Mouse (Mus musculus) midbrain, embryonic 12.5 days (tissue): ENCODE data around the gene Tmod1. TPM values are rescaled to one million over a fixed set of nuclear protein-coding genes. Genes with fewer than 3 reads are reported as not detected.

Source experiments
- ATAC-seq: fragments of 200-750 bp; cut with Nextera tagmentation; 2 replicates; pipeline ENCODE4 v1.8.0; 2017; ENCODE audit warnings: low read depth, moderate TSS enrichment, moderate library complexity; ENCODE audit not compliant: low FRiP score
- H3K27ac ChIP-seq: fragments of 300-500 bp; sonication (generic); replicated peaks from 2 replicates; pipeline ENCODE4 v1.5.1; 2016; ENCODE audit warnings: mild to moderate bottlenecking
- H3K27me3 ChIP-seq: fragments of 300-500 bp; sonication (generic); 2 replicates; pipeline ENCODE4 v1.6.1; 2016; ENCODE audit warnings: mild to moderate bottlenecking
- H3K36me3 ChIP-seq: fragments of 300-500 bp; sonication (generic); 2 replicates; pipeline ENCODE4 v1.6.1; 2016
- H3K4me1 ChIP-seq: fragments of 300-500 bp; sonication (generic); 2 replicates; pipeline ENCODE4 v1.6.1; 2016
- H3K4me2 ChIP-seq: fragments of 300-500 bp; sonication (generic); replicated peaks from 2 replicates; pipeline ENCODE4 v1.6.1; 2016; ENCODE audit warnings: mild to moderate bottlenecking, moderate library complexity
- H3K4me3 ChIP-seq: fragments of 300-500 bp; sonication (generic); 2 replicates; pipeline ENCODE4 v1.5.1; 2016; ENCODE audit warnings: mild to moderate bottlenecking
- H3K9ac ChIP-seq: fragments of 300-500 bp; sonication (generic); replicated peaks from 2 replicates; pipeline ENCODE4 v1.6.1; 2016; ENCODE audit warnings: mild to moderate bottlenecking, moderate library complexity
- H3K9me3 ChIP-seq: fragments of 300-500 bp; sonication (generic); 2 replicates; pipeline ENCODE4 v1.6.1; 2016; ENCODE audit warnings: mild to moderate bottlenecking
- WGBS: fragments of 180-500 bp; shearing (Covaris S2); methylation state at CpG from one replicate; pipeline ENCODE4 v1.1.7; 2016; 5-methylcytosine and 5-hydroxymethylcytosine counted together
- polyA plus RNA-seq: library from polyadenylated mRNA; unstranded; fragments of >200 nt; fragmentation: Nextera tagmentation; extraction: Ambion mirVana; gene quantifications from 2 replicates; pipeline ENCODE4 v1.2.1, GENCODE M21; 2016

Tmod1 gene
- polyA plus RNA-seq, 1 experiment from 2014 or later: 1.7 TPM

DNA sequence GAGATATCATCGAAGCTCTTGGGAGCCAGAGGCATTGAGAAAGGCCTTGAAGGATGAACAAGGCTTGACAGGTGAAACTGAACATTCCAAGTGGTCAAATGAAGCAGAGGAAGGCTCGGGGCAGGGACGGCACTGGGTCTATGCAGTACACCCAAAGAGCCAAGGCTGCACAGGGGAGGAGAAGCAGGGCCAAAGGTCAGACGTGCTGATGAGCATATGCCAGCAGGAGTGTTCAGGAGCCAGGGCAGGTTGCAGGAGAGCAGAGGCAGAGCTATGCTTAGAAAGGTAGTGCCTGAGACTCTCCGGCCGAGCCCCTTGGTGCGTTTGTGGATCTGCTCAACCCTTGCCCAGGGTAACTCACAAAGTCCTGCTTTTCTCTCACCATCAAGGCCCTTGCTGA, 57.8 kb downstream of the Tmod1 start:
- Histone ChIP-seq H3K4me1 (peaks cover 19% of the 10 kb centered on the region), H3K4me3 (no peak overlapping the region), H3K4me2 (no peak overlapping the region), H3K9me3 (no peaks in the 10 kb centered on the region), H3K9ac (no peak overlapping the region), H3K27ac (no peak overlapping the region), H3K27me3 (no peaks in the 10 kb centered on the region), H3K36me3 (no peaks in the 10 kb centered on the region)
- ATAC-seq: no peak
- WGBS: 89% methylated on average over 7 of the region's 7 CpGs

DNA sequence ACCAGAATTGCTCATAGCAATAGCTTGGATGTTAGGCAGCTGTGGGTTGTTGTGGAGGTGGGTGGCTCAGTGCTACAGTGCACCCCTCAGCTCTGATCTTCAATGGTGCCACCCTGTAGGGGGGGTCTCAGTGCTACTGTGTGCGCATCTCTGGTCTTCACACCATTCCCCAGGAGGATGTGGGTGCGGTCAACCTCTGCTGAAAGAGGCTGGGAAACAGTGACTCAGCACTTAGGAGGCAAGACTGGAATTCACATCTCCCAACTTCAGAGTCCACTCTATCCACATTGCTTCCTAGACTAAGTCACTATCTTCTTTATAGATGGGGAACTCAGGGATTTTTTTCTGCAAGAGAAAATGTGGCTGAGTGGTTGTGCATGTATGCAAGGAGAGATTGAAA, 58.9 kb downstream of the Tmod1 start:
- WGBS: 95% methylated on average over 2 of the region's 2 CpGs
- Histone ChIP-seq H3K4me2 (no peak overlapping the region), H3K9me3 (0 out of 2 replicates have a peak, but pooled peaks cover 3% of the 10 kb centered on the region), H3K27ac (no peak overlapping the region), H3K4me1 (peaks cover 19% of the 10 kb centered on the region), H3K9ac (no peak overlapping the region), H3K4me3 (no peak overlapping the region), H3K36me3 (no peaks in the 10 kb centered on the region), H3K27me3 (no peaks in the 10 kb centered on the region)
- ATAC-seq: no peak

DNA sequence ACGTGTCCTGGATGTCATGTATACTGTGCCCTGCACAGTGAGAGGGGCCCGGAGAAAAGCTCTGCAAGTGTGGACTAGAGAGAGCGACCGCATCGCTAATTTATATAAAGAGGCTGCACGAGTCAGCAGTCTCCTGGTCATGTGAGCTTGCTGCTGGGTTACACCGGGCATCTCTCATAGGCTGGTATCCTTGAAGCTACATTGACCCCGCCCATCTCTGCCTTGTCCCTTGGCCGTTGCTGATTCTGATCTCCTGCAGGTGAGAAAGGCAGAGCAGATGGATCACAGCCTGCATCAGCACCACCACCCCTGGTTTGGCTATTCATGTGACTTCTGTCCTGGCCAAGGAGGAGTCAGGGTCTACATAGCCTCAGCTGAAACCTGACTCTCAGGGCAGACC, 60.4 kb downstream of the Tmod1 start:
- Histone ChIP-seq H3K27ac (no peak overlapping the region), H3K4me1 (peaks cover 10% of the 10 kb centered on the region; the same call in 1 of the 2 replicates), H3K36me3 (no peaks in the 10 kb centered on the region), H3K4me2 (no peak overlapping the region), H3K4me3 (no peak overlapping the region), H3K9me3 (0 out of 2 replicates have a peak, but pooled peaks cover 3% of the 10 kb centered on the region), H3K27me3 (no peaks in the 10 kb centered on the region), H3K9ac (no peak overlapping the region)
- 80% methylated on average over 9 of the region's 9 CpGs for WGBS
- ATAC-seq: no peak

DNA sequence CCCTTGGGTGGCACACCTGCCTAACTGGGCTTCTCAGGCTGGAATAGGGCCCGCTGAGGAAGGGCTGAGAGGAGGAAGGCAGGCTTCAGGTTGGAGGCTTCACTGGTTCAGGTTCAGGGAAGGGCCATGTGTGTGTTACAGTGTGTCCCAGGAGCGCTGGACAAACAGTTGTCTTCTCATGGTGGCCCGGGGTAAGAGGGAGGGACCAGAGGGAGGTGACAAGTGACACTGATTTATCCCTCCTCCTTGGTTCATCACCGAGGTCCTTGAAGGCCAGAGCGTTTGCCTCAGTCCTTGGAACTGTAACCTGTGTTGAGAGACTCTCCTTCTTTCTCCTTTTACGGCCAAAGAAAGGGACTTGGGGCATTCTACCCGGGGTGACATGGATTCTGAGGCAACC, 61.8 kb downstream of the Tmod1 start:
- WGBS: 77% methylated on average over 7 of the region's 7 CpGs
- ATAC-seq: no peak
- no peak overlapping the region for H3K4me3 ChIP-seq
- H3K4me1 ChIP-seq: peaks cover 6% of the 10 kb centered on the region; the same call in 1 of the 2 replicates
- no peak overlapping the region for H3K9ac ChIP-seq
- H3K4me2 ChIP-seq: no peak overlapping the region
- 0 out of 2 replicates have a peak, but pooled peaks cover 3% of the 10 kb centered on the region for H3K9me3 ChIP-seq
- no peaks in the 10 kb centered on the region for H3K36me3 ChIP-seq
- no peak overlapping the region for H3K27ac ChIP-seq
- H3K27me3 ChIP-seq: no peaks in the 10 kb centered on the region

DNA sequence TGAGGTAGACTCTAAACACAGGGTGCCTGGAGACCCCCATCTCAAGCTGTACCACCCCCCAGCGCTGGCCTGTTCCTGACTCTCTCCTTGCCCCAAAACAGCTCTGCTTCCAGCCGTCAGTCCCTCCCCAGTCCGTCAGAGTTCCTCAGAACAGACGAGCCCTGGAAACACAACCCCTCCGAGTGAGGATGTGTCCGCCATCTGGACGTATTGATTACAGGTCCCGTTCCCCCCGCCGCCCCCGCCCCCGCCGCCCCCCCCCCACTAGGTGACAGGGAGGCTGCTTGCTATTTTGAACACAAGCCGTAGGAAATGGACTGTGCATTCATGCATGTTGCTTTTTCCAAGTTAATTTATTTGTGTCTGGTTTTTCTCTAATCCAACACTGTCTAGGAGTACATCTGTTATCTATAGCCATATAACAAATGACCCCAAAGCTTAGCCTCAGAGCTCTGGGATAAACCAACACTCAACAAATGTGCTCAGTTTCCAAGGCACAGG, 62.5 kb downstream of the Tmod1 start:
- Histone ChIP-seq H3K27ac (no peak overlapping the region), H3K4me2 (no peak overlapping the region)
- 36% methylated on average over 14 of the region's 14 CpGs for whole genome bisulfite sequencing

DNA sequence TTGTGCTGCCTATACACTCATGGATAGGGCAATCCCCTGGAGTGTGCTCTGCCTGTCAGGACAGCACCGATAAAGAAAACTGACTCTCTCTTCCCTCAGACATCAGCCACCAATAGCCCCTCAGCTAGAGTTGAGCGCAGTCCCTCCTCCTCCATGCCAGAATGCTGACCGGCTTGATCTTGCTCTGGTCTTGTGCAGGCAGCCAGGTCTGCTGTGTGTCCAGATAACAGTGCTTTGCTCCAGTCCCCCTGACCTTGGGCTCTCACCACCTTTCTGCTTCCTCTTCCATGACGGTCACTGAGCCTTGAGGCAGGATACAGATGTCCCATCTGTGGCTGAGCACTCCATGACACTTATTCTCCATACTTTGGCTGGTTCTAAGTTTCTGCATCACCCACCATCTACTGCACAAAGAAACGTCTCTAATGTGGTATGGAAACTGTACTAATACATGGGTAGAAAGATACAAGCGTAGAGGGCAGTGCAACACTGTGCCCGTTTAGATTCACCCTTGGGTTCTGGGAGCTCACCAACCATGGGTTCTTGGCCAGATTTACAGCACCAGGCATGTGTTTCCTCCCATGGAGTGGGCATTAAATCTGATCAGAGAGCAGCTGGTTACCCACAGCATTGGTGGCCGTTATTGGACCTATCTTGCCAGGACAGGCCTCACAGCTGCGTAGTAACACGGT, 63.5 kb downstream of the Tmod1 start:
- Histone ChIP-seq H3K27me3 (no peaks in the 10 kb centered on the region), H3K4me1 (0 out of 2 replicates have a peak, but pooled peaks cover 5% of the 10 kb centered on the region), H3K9me3 (0 out of 2 replicates have a peak, but pooled peaks cover 3% of the 10 kb centered on the region), H3K27ac (no peak overlapping the region), H3K4me2 (no peak overlapping the region), H3K9ac (no peak overlapping the region), H3K36me3 (no peaks in the 10 kb centered on the region), H3K4me3 (no peak overlapping the region)
- ATAC-seq: no peak
- WGBS: 93% methylated on average over 10 of the region's 10 CpGs

More for the DNA sequence above, 62.5 kb downstream of the Tmod1 start:
- Histone ChIP-seq H3K4me1 (0 out of 2 replicates have a peak, but pooled peaks cover 5% of the 10 kb centered on the region), H3K9ac (no peak overlapping the region), H3K27me3 (no peaks in the 10 kb centered on the region), H3K4me3 (no peak overlapping the region), H3K9me3 (0 out of 2 replicates have a peak, but pooled peaks cover 3% of the 10 kb centered on the region), H3K36me3 (no peaks in the 10 kb centered on the region)
- ATAC-seq: no peak

DNA sequence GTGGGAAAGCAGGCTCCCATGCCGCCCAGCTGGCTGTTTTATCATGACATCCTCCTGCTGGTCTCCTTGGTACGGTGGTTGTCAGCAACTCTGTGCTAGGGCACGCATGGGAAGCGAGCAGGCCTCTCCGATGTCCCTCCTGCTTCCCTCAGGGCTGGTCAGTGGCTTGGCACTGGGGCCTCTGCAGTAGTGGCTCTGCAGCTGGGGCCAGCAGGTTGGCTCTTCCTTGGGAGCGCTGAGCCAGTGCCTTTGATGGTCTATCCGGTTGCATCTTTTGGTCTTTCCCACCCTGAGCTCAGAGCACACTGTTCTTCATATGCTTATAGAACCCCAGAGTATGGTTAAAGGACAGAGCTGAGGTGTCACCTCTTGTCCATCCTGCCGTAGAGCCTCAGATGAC, 71.3 kb downstream of the Tmod1 start:
- ATAC-seq: no peak
- no peak overlapping the region for H3K27ac ChIP-seq
- 92% methylated on average over 8 of the region's 8 CpGs for WGBS
- no peaks in the 10 kb centered on the region for H3K27me3 ChIP-seq
- H3K9me3 ChIP-seq: no peaks in the 10 kb centered on the region
- H3K4me1 ChIP-seq: no peaks in the 10 kb centered on the region
- H3K36me3 ChIP-seq: peaks cover 18% of the 10 kb centered on the region
- no peak overlapping the region for H3K4me3 ChIP-seq
- no peak overlapping the region for H3K4me2 ChIP-seq
- H3K9ac ChIP-seq: no peak overlapping the region

- H3K9me3 ChIP-seq: no peaks in the 10 kb centered on the region
- no peaks in the 10 kb centered on the region for H3K27me3 ChIP-seq
- no peak overlapping the region for H3K27ac ChIP-seq
- no peaks in the 10 kb centered on the region for H3K4me1 ChIP-seq
- peaks cover 30% of the 10 kb centered on the region for H3K36me3 ChIP-seq
- no peak overlapping the region for H3K4me2 ChIP-seq
- WGBS: 80% methylated on average over 3 of the region's 3 CpGs
- H3K4me3 ChIP-seq: no peak overlapping the region
- no peak overlapping the region for H3K9ac ChIP-seq
- no peak for ATAC-seq
Observed at GRCm38 (mm10) chr4:46111361-46111760, 72.6 kb downstream of the Tmod1 start.

- Histone ChIP-seq H3K27ac (no peak overlapping the region), H3K27me3 (no peaks in the 10 kb centered on the region), H3K36me3 (peaks cover 70% of the 10 kb centered on the region), H3K4me3 (no peak overlapping the region), H3K9ac (no peak overlapping the region), H3K4me1 (no peaks in the 10 kb centered on the region), H3K4me2 (no peak overlapping the region), H3K9me3 (no peaks in the 10 kb centered on the region)
- ATAC-seq: no peak
- WGBS: 80% methylated on average over 1 of the region's 1 CpGs
Observed at GRCm38 (mm10) chr4:46115308-46115707, 76.6 kb downstream of the Tmod1 start.

- H3K4me3 ChIP-seq: no peak overlapping the region
- H3K27me3 ChIP-seq: no peaks in the 10 kb centered on the region
- no peak overlapping the region for H3K9ac ChIP-seq
- WGBS: 86% methylated on average over 10 of the region's 10 CpGs
- no peak for ATAC-seq
- no peaks in the 10 kb centered on the region for H3K9me3 ChIP-seq
- no peak overlapping the region for H3K27ac ChIP-seq
- H3K4me1 ChIP-seq: no peaks in the 10 kb centered on the region
- H3K4me2 ChIP-seq: no peak overlapping the region
- peaks cover 82% of the 10 kb centered on the region for H3K36me3 ChIP-seq
Observed at GRCm38 (mm10) chr4:46116544-46117175, 77.9 kb downstream of the Tmod1 start.

DNA sequence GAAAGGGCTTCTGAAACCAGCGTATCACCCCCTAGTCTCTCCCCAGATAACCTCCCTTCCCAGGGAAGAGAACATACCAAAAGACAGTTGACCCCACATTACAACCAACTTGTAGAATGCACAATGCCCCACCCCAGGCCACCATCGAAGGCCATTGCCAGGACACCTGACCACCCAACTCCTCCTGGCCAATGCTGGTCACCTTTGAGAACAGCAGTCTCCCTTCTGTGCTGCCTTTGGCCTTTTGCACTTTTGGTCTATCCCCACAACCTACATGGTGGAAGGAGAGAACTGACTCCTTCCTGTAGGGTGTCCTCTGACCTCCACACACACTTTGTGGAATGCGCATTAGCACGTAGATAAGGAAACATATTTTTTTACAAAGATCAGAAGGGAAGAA, 78.8 kb downstream of the Tmod1 start:
- Histone ChIP-seq H3K36me3 (peaks cover 90% of the 10 kb centered on the region), H3K4me2 (no peak overlapping the region), H3K4me1 (no peaks in the 10 kb centered on the region), H3K4me3 (no peak overlapping the region), H3K27me3 (no peaks in the 10 kb centered on the region), H3K27ac (no peak overlapping the region), H3K9ac (no peak overlapping the region), H3K9me3 (no peaks in the 10 kb centered on the region)
- ATAC-seq: no peak
- WGBS: 95% methylated on average over 4 of the region's 4 CpGs

- Histone ChIP-seq H3K9me3 (no peaks in the 10 kb centered on the region), H3K4me1 (no peaks in the 10 kb centered on the region), H3K4me3 (no peak overlapping the region), H3K9ac (no peak overlapping the region), H3K4me2 (no peak overlapping the region), H3K27me3 (no peaks in the 10 kb centered on the region), H3K27ac (no peak overlapping the region), H3K36me3 (peaks cover 96% of the 10 kb centered on the region)
- WGBS: 94% methylated on average over 14 of the region's 14 CpGs
- no peak for ATAC-seq
Observed at GRCm38 (mm10) chr4:46119514-46120094, 80.9 kb downstream of the Tmod1 start.
